Mouse (Mus musculus) naive thymus-derived CD4-positive, alpha-beta T cell, adult 2 months (primary cell): Measurements from ENCODE around the gene Rps6ka5.
A peak's percentile ranks its signal among the peaks of the same experiment; 100 is the strongest.

Experiments used
- DNase-seq: peaks from one replicate; pipeline ENCODE4 v3.0.0-alpha.2; 2011; ENCODE audit warnings: low read depth

The Rps6ka5 gene

DNA sequence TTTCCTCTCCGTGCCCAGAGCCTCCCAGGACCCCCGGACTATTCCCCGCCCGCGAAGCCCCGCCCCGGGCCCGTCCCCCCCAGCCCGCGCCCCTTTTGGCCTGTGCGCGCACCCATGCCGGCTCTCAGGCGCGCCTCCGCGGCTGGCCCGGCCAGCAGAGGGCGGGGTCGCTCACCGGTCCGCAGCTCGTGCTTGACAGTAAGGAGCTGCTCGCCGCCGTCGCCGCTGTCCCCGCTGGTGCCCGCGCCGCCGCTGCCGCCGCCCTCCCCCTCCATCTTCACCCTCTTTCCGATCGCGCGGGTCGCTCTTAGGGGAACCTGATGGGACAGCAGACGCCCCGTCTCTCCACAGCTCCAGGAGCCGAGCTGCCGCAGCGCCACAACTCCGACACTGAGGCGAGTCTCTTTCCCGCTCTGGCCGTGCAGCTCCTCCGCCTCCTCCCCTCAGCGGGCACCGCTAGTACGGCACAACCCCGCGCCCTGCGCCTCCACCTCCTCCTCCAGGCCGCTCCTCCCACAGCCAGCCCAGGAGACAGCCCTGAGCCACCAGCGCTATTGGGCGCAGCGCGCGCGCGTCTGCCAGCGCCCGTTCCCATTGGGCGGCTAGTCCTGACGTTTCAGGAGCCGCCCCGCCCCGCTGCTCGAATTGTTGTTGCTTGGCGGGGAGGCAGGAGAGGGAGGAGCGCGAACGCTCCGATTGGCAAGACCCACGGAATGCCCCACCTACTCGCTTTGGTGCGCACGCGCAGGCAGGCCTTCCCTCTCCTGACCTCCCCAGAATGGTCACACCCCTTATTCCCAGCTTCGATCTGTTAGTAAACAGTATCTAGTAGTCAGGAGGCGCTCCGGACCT is 2.0 kb downstream of the Rps6ka5 start:
- DNase-seq, result peak; percentile 99

DNA sequence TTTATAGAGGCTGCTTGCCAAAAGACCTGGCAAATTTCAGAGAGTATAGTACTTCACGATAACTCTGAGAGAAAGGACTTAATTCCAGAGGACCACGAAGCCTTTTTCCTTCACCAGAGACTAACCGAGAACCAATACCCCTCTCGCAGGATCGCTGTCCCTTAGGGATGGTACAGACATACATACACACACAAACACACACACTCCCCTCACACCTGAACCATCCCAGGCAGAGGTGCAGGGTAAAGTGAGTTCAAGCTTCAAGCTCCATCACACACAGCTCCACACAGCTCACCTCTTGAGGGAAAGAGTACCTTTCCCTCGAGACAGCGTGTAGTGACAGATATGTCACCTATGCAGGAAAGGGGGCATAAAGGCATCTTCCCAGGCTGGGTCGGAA is 2.6 kb downstream of the Rps6ka5 start:
- DNase-seq, result peak; percentile 61

DNA sequence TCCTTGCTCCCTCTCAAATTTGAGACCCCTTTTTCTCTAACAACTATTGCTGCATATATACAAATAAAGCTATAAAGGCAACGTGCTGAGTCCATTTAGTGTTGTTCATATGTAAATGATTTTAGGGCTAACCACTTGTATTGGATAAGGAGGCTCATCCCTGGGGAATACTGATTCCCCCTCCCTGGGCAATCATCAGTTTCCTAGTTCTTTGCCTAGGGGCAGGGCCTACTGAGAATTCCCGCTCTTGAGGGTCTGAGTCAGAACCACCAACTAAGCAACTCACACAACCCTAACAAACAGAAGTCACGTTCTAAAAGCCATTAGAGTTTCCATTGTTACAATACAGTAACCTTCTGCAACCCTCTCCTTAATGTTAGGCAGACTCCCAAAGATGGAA is 6.0 kb downstream of the Rps6ka5 start:
- DNase-seq, result no peak

DNA sequence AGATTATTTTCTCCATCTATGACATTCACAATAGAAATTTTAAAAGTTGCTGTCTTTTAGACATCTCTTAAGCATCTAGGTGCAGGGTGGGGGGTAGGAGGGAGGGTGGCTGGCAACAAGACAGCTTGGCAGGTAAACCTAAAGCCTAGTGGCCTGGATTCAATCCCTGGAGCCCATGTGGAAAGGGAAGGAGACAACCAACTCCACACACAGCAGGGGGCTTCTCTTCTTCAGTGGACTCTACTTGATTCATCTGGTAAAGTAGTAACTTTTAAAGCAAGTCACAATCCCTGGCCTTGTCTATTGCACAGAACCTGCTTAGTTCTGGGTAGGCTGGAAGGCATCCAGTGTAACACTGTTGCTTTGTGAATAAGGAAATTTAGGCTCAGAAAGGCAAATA is 9.3 kb downstream of the Rps6ka5 start:
- no peak for DNase-seq

DNA sequence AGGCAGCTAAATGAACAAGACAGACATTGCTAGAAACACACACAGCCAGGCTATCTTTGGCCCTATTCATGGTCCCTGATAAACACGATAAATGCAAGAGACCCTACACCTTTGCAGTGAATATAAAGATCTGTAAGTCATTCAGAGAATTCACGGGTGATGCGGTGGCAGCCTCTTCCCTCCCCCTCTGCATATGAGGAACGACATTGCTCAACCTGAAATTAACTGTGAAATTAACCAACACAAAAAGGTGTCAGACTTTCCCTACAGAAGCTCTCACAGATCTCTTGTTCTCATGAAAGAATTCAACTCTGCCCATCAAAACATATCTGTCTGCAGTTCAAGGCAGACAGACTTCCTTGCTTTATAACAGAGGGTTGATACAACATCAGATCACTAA is 9.8 kb downstream of the Rps6ka5 start:
- DNase-seq, result no peak

DNA sequence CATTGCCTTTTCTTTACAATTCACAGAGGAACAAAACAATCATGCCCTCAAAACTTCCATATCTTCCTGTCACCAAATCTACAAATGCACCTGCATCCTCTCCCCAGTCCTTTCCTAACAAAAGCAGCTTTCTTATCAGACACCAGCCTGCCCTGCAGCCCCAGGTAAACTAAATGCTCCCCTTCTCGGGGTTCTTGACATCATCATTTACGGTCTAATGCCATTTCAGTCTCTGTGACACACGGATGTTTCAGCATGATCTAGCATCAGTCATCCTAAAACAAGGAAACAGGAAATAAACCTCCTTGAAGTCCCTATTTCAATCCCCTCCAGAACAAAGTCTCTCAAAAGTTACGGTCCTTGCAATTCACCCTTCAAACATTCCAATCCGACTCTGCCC is 15.0 kb downstream of the Rps6ka5 start:
- DNase-seq, result no peak

DNA sequence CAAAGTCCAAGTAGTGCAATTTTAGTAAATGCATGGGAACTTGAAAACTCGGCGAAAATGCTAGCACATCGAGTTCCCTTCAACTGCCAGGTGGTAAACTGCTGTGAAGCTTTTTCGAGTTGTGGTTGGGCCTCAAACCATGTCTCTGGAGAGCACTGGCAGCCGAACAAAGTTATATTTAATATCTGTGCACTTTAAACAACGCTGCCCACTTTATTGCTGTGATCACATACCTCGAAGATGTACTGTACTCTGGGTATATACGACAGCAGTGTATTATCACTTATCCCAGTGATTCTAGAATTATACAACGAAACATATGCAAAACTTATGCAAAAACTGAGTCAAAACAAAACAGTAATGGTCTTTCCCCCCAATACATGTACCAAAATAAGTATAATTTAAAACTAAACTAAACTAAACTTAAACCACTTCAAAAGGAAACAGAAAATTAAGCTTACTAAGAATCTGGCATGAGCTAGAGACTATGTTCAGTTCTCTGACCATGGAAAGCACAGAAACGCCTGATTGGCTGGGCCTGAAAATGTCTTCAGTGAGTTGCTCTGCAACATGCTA is 15.6 kb downstream of the Rps6ka5 start:
- no peak for DNase-seq

DNA sequence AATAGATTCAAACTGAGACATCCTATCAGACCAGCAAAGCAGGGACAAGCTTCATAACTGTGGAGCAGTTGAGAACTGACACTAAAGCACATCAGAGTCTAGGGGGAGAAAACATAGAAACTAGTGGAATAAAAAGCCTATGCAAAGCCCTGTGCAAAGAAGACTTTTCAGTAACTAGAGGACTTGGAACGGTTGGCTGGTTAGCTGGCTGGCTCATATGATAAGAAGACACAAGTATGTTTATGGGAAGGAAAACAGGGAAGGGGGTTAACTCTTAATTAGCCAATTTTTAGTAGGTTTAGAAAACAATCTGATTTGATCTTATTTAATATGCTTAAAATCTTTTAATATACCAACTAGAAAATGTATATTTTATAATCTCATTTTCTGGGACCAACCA is 16.4 kb downstream of the Rps6ka5 start:
- no peak for DNase-seq

DNA sequence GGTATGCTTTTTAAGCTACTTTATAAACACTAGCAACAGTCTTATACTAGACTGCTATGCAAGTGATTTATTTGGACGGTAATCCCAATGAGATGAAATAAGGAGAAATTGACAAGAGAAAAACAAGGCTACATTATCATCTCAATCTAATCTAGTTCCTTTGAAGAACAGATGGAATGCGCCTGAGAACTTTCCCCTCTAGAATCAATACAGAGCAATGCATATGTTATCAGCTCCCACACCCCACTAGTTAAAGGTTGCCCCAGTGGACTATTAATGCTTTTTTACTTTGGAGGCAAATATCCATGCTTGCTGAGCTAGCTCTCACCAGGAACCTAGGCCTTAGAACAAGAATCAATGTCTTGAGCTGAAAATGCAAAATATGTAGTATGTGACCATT is 19.5 kb downstream of the Rps6ka5 start:
- DNase-seq, result no peak

DNA sequence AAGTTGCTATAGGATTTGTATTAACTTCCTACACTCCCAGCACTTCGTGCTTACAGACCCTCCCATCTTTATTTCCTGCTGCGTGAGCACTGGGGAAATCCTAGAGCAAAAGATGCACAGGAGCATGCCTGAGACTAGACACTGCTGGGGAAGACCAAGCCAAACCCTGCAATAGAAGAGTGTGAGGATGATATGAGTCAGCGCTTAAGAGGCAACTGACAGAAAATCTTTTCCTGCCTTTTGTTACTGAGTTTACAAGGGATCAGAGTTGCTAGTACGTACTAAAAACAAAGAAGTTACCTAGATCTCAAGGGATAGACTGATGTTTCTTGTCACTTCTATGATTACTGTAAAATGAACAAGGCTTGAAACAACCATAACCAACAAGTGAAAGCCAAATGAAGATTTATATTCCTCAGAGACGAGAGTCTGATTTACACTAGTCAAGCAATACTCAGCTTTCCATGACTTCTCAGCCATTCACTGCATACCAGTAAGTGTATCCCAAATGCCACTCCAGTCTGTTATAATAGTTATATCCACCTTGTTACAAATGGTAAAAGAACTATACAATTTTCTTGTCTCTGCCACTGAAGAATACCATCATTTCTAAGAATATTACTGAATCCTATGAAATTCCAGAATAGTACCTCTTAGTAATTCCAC is 21.6 kb downstream of the Rps6ka5 start:
- no peak for DNase-seq

DNA sequence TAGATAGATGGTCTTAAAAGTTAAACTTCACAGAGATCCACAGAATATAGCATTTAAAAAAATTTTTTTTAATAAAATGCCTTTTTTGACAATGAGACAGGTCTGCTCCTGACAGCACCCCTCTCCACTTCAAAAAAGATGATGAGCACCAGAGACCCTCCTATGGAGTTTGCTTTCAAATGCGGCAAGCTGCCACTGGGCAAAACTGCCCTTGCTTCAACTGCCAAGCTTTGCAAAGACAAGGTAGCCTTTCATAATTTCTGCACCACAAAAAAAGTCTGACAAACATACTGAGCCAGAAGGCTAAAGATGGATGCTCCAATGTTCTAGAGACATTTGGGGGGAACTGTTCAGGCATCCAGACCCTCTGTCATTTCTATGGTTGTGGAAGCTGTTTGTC is 28.8 kb downstream of the Rps6ka5 start:
- no peak for DNase-seq

DNA sequence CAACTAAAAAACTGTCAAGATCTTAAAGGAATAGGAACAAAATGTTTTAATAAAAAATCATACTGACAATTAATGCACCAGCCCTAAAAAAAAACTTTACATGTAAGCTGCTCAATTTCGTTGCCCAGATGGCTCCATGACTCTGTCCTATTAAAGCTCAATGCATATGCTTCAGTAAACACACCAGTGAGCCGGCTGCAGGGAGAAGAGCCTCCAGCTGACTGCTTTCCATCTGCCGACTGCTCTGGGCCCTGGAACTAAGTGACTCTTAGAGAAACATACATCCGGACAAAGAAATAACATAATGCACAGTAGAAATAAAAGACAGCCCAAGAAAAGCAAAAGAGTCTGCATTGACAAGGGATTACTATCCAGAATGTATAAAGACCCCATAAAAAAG is 30.2 kb downstream of the Rps6ka5 start:
- DNase-seq, result no peak

DNA sequence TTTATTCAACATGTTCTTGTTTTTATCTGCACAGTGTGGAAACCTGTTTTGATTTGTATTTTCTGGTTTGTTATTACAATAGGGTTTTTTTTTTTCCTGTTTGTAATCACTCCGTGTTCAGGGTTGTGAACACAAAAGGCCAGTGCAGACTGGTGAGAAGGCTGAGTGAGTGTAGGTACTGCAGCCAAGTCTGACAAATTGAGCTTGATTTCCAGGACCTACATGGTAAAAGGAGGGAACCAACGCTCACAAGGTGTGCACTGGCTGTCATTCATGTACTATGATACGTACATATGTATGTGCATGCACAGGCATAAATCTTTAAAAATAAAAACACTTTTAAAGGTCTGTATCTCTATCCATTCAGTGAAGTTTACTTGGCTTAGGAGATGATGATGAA is 31.5 kb downstream of the Rps6ka5 start:
- no peak for DNase-seq

DNA sequence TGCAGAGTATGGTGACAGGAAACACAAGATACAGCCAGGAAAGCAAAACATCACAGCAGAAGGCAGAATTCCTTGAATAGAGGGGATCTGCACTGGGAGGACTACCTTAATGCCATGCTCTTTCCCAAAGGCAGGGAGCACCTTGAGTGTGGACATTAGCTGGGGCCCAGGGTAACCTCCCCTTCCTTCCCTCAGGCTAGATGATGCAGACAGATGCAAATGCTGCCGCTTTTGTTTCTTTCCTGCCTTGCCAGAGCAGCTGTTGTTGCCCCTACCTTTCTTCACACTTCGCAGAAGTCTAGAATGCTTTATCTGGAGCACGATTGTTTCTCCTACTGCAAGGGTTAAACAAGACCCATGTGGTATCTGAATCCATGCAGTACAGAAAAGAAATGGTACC is 34.6 kb downstream of the Rps6ka5 start:
- DNase-seq, result no peak

DNA sequence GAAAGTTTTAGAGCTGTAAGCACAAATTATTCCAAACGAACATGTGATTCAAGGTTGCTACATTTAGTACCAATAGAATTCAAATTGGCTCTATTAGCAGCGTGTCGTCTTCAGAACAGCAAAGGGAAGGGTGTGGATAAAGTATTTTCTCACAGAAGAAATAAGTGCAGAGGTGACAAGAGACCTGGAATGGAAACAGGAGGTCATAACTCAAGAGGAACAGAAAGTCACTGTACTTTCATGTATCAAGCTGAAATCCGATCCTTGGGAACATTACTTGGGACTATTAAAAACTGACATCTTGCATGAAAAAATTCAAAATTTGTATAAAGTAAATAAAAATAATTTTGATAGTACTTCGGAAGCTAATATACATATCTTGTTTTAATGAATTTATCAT is 36.3 kb downstream of the Rps6ka5 start:
- no peak for DNase-seq

DNA sequence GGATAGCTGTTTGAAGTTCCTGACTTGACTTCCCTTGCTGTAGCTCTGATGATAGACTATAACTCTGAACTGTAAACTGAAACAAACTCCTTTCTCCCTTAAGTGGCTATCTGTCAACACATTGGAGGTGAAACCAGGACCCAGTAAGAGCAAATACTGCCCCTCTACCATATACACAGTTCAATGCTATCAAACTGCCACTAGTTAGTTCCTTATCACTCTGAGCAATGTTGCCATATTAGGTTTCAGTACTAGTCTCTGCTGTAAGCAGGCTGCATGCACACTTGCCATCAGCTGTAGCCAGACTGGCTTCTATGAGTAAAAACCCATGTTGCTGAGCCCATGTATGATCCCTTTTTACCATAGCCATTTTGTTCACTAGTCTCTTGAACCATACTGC is 38.6 kb downstream of the Rps6ka5 start:
- DNase-seq, result no peak

DNA sequence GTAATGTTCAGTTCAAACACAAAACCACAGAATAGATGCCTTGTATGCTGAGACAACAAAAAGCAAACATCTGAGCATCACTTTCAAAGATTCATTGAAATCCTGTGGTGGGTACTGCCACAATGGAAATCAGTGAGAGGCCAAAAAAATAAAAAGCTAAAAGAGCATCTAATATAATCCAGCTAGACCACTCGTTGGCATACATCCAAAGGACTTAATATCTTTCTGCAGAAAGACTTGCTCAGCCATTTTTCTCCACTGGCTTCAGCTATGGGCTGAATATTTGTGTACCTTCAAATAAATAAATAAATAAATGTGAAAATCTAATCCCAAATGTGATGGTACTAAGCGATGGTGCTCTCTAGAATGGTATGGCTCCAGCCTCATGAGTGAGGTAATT is 39.8 kb downstream of the Rps6ka5 start:
- DNase-seq, result no peak

DNA sequence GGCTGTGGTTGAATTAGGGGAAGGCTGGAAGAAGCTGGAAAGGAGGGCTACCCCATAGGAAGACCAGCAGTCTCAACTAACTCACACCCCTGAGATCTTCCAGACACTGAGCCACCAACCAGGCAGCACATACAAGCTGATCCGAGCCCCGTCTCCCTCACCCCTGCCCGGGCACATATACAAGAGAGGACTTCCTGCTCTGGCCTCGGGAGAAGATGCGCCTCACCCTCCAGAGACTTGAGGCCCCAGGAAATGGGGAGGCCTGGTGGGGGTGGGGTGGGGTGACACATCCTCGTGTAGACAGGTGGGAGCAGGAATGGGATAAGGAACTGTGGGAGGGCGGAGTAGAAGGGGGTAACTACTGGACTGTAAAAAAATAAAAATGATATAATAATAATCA is 45.0 kb downstream of the Rps6ka5 start:
- peak; percentile 32 for DNase-seq

DNA sequence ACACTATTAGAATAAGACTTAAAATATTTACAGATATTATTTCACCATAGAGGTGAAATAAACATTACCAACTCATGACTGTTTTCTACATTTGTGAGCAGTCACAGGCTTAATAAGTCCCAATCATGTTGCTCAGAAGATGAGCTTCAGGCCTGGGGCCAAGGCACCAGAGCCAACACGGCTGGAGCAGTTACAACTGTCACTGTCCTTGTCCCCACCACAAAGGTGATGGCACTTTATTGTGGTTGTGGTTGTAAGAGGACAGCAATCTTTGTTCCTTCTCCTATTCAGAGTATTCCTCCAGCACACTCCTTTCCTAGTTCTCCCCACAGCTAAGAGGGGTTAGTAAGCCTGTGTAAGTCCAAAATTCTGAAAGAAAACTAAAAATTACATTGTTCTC is 45.5 kb downstream of the Rps6ka5 start:
- no peak for DNase-seq

DNA sequence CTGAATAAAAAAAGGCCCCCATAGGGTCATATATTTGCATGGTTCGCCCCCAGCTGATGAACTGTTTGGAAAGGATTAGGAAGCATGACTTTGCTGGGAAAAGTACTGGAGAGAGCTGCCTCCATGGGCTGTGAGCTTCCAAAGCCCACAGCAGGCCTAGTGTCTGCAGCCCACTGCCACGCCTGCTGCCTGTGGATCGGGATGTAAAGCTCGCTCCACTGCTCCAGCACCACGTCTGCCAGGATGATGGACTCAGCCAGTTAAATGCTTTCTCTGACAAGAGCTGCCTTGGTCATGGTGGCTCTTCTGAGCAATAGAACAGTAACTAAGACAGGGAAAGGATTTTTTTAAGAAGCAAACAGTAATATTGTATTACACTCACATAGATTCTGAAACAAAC is 46.1 kb downstream of the Rps6ka5 start:
- no peak for DNase-seq

DNA sequence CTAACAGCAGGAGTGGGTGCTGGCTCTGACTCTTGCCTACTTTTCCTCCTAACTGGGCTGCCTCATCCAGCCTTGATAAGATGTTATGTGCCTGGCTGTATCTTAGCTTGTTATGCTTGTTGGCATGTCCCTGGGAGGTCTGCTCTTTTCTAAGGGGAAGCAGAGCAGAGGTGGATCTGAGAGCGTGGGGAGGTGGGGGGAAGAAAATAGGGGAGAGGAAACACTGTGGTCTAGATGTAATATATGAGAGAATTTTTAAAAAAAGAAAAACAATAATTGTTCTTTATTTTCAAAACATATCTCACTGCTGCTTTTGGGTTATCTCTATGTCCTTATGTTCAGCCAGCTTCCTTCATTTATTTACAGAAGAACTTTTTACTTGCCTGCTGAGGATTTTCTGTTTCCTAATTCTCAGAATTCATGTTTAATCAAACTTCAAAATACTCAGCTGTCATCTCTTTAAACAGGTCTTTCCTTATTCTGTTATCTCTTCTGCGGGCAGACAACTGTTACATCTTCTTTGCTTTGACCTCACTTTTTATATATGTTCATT is 56.1 kb downstream of the Rps6ka5 start:
- DNase-seq, result no peak

DNA sequence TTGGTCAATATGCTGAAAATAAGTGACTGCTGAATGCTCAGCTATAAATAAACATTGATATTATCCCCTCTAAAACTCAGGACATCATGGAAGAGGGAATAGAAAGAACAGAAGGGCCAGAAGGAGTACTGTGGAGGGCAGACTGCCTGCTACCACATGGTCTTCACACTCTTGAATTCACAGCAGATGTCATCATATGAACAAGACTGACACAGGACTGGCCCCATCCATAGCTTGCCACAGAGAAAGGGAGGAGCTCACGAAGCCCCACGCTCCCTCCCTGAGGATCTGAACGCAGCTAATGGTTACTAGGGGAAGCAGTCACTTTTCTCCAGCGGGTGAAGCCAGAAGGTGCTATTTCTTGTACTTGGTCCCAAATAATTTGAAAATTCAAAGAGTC is 61.5 kb downstream of the Rps6ka5 start:
- no peak for DNase-seq

DNA sequence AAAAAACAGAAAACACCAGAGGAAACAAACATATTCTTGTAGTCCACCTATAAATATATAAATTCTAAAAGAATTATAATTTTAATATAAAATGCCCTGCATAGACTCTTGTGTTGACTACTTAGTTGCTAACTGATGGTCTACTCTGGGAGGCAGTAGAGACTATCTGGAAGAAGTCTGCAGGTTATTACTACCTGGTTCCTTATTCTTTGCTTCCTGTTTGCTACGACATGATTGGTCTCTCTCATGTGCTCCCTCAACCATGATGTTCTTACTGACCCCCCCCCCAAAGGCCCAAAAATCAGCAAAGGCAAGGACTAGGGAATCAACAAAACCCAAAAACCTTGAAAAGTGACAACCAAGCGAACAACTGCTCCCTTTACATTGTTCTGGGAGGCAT is 66.7 kb downstream of the Rps6ka5 start:
- no peak for DNase-seq
